Mouse (Mus musculus) liver, adult 2 months (tissue): ENCODE results near the gene Eci1.

ENCODE experiments used
- CTCF ChIP-seq: fragments of 200-500 bp; IDR thresholded peaks from 2 replicates; pipeline ENCODE4 v1.5.1; 2011; ENCODE audit warnings: low read depth, low read length, control low read depth
- POLR2A ChIP-seq: fragments of 200-500 bp; IDR thresholded peaks from 2 replicates; pipeline ENCODE4 v1.6.1; 2011; ENCODE audit warnings: low read length, control low read depth; ENCODE audit not compliant: insufficient read depth; ENCODE audit errors: extremely low read depth

GRCm38 (mm10) chr17:24476022-24476776, 49.8 kb downstream of the Eci1 start:
- TF ChIP-seq CTCF = no peak
- no peak for TF ChIP-seq POLR2A
